Mouse (Mus musculus): ENCODE data around the gene Narfl.
A peak's percentile ranks its signal among the peaks of the same experiment; 100 is the strongest.
"Not testable (repeated sequence)": the region's sequence is repeated elsewhere in the genome, so short reads cannot be mapped to it uniquely, and the experiment has no call there.

Narfl gene

GRCm38 (mm10) chr17:25807452-25807851 lies 33.9 kb downstream of the Narfl start:
- not testable (repeated sequence) for DNase-seq

GRCm38 (mm10) chr17:25808028-25808427 lies 34.5 kb downstream of the Narfl start:
- no peak for DNase-seq

- DNase-seq, result peak; percentile 95
These were observed 35.4 kb downstream of the Narfl start, which contains the start of gene Fbxl16 for GRCm38 (mm10) chr17:25808789-25809605. TSS of gene Fbxl16 (plus strand) at chr17:25809085.

- DNase-seq, result peak; percentile 72
These were observed 36.2 kb downstream of the Narfl start for GRCm38 (mm10) chr17:25809606-25810340.

- DNase-seq, result no peak
These were observed 37.3 kb downstream of the Narfl start for GRCm38 (mm10) chr17:25810890-25811289.

GRCm38 (mm10) chr17:25813471-25813870 lies 39.9 kb downstream of the Narfl start:
- DNase-seq, result peak; percentile 87

- no peak for DNase-seq
These were observed 44.1 kb downstream of the Narfl start for GRCm38 (mm10) chr17:25817662-25818061.

GRCm38 (mm10) chr17:25818851-25819780 lies 45.5 kb downstream of the Narfl start:
- DNase-seq, result peak; percentile 35

- peak; percentile 95 for DNase-seq
These were observed 49.9 kb downstream of the Narfl start, which contains the start of gene Wdr24 for GRCm38 (mm10) chr17:25823452-25823851. TSS of gene Wdr24 (plus strand) at chr17:25823627.

GRCm38 (mm10) chr17:25824362-25825142 lies 51.0 kb downstream of the Narfl start:
- no peak for DNase-seq

- no peak for DNase-seq
These were observed 51.7 kb downstream of the Narfl start for GRCm38 (mm10) chr17:25825311-25825710.

- no peak for DNase-seq
These were observed 52.5 kb downstream of the Narfl start for GRCm38 (mm10) chr17:25825984-25826570.

GRCm38 (mm10) chr17:25827011-25827410 lies 53.4 kb downstream of the Narfl start:
- no peak for DNase-seq

- no peak for DNase-seq
These were observed 54.1 kb downstream of the Narfl start for GRCm38 (mm10) chr17:25827546-25828222.

- no peak for DNase-seq
These were observed 54.6 kb downstream of the Narfl start for GRCm38 (mm10) chr17:25828223-25828594.

GRCm38 (mm10) chr17:25828712-25829557 lies 55.4 kb downstream of the Narfl start, which contains the start of gene Jmjd8:
TSS of gene Jmjd8 (plus strand) at chr17:25828867.
- DNase-seq, result peak; percentile 90

- no peak for DNase-seq
These were observed 56.0 kb downstream of the Narfl start for GRCm38 (mm10) chr17:25829558-25830017.

- no peak for DNase-seq
These were observed 56.7 kb downstream of the Narfl start for GRCm38 (mm10) chr17:25830200-25830753.

GRCm38 (mm10) chr17:25830806-25831431 lies 57.3 kb downstream of the Narfl start:
- no peak for DNase-seq
